Mouse (Mus musculus): Measurements from ENCODE around the gene Ferd3l. TPM values are rescaled to one million over a fixed set of nuclear protein-coding genes. Genes with fewer than 3 reads are reported as not detected.

The Ferd3l gene
- not detected for total RNA-seq (2021)

- no peak for DNase-seq
Measured at GRCm38 (mm10) chr12:33928331-33929192, at the start of gene Ferd3l. Gene Ferd3l, plus strand, starts transcription at chr12:33928425.

GRCm38 (mm10) chr12:33893956-33894355 lies 34.3 kb upstream of the Ferd3l start:
- DNase-seq = peak; percentile 33

GRCm38 (mm10) chr12:33894621-33895020 lies 33.6 kb upstream of the Ferd3l start:
- DNase-seq = no peak

GRCm38 (mm10) chr12:33926751-33927150 lies 1.5 kb upstream of the Ferd3l start:
- no peak for DNase-seq

GRCm38 (mm10) chr12:33927334-33928098 lies 709 bp upstream of the Ferd3l start:
- no peak for DNase-seq

- DNase-seq = no peak
Measured at GRCm38 (mm10) chr12:33952843-33953242, 24.6 kb downstream of the Ferd3l start.

DNA sequence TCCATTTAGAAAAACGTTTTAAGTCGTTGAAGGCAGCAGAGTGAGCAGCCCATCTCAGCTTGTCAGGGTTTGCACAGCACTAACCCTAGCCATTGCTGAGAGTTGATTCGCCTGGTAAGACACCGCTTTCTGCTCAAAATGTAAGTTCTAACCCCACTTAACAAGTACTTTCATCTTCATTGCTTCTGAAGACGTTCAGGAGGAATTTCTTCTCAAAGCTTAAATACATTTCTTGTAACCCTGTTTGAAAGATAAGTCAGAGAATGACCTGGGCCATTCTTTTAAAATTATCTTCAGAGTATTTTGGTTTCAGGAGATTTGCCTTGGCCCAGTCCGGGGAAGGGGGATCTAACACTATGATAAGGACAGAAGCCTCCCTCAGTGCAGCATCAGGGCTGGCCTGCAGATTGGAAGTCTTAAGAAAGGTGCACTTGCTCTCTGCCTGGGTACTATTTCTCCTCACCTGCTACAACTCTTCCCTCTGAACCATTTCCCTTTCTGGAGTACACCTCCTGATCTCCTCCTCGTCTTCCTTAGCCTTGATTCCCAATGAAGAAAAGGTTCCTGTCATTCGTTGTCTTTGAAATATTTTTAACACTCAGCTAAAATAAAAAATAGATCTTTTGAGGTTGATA lies 26.8 kb downstream of the Ferd3l start:
- DNase-seq = no peak

DNA sequence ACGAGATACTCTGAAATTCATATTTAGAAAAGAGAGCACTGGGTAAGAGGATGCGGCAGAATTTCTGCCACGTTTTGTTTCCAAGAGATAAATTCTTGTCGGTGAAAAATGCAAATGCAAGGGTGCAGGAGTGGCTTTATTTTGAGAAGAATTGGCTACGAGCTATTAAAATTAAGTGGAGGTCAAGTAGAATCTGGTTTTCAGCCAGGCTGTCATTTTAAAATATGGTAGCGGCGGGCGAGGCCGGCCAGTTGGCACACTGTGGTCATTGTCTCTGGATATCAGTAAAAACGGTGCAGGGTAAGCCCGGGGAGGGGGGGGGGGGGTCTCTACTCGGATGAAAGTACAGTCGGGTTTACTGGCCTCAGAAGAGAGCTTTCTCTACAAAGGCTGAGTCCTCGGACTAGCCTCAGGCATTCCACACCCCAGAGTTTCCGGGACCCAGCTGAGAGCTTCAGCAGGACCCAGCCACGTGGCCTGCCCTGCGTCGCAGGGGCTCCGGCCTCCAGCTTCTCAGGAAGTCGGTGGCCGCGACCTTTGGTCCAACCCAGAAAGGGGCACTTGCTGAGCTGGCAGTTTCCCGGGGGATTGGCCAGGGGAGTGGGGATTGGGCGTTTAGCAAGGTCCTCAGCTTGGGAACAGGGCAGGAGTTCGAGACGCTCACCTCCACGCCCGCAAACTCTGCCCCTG lies 27.5 kb downstream of the Ferd3l start:
- peak; percentile 31 for DNase-seq

GRCm38 (mm10) chr12:33956576-33957399 lies 28.6 kb downstream of the Ferd3l start:
- DNase-seq = no peak

DNA sequence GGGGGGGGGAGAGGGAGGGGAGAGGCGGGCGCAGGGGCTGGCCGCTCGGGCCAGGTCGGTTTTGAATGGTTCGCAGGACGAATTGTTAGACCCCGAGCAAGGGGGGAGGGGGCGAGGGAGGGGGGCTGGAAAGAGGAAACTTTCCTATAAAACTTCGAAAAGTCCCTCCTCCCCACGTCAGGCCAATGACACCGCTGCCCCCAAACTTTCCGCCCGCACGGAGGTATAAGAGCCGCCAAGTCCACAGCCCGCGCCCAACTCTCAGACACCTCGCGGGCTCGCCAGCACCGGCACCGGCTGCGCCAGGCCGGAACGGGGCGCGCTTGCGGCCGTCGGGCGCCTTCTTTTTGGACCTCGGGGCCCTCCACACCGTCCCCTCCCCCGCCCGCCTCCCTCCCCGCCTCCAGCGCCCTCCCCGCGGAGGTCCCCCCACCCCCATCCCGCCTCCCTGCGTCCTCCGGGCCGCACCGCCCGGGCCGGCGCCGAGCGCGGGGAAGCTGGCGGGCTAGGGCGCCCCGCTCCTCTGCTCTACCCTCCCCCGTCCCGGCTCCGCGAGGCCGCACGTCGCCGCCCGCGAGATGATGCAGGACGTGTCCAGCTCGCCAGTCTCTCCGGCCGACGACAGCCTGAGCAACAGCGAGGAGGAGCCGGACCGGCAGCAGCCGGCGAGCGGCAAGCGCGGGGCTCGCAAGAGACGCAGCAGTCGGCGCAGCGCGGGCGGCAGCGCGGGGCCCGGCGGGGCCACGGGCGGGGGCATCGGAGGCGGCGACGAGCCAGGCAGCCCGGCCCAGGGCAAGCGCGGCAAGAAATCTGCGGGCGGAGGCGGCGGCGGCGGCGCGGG lies 29.4 kb downstream of the Ferd3l start, which contains the start of gene Twist1:
Gene Twist1, plus strand, starts transcription at position 272 of the 841 bp plus-strand sequence.
- peak; percentile 76 for DNase-seq

GRCm38 (mm10) chr12:33958241-33959194 lies 30.3 kb downstream of the Ferd3l start:
- peak; percentile 23 for DNase-seq

- no peak for DNase-seq
Measured at GRCm38 (mm10) chr12:33959206-33959605, 31.0 kb downstream of the Ferd3l start.

DNA sequence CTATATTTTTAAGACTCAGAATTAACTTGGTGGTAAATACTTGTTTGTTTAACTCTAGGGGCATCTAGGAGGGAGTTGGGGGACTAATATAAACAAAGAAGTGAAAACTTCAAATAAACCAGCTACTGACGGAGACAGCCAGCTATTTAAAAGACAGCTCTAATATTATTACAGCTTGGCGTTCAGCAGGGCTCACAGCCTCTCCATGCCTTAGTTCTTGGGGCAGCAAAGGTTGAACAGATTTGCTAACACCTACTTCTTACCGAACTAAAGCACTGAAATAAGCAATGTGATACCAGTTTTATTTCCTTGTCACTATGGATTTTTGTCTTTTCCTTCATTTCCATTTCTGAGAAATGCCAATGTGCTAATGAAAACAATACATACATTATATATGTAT lies 31.6 kb downstream of the Ferd3l start:
- no peak for DNase-seq

GRCm38 (mm10) chr12:33961013-33961412 lies 32.8 kb downstream of the Ferd3l start:
- no peak for DNase-seq

DNA sequence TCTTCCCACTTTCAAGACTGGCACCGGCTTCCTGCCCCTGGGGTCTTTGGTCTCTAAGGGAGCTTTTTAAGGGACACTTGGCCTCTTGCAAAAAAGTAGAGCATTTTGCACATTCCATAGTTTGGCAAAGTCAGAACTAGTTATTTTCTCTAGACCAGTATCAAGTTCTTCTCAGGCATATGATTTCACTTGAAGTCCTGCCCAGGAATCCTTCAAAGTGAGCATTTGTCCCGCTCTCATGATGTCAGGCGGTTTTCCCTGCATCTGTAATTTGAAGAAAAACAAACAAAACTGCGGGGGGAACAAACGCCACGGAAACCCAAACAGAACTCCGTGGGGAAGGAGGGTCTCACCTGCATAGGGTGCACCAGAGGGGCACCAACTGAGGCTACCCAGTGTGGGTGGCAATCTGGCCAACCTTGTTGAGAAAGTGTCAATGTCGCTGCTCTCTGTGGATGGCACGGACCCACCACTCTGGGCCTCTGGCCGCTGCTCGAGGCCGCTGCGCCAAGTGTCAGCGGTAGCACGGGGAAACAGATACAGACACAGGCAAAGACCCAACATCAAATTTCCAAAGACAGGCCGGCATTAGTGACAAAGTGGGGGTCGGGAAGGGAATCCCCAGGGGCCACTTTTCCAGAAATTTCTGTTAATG lies 34.0 kb downstream of the Ferd3l start:
- no peak for DNase-seq

DNA sequence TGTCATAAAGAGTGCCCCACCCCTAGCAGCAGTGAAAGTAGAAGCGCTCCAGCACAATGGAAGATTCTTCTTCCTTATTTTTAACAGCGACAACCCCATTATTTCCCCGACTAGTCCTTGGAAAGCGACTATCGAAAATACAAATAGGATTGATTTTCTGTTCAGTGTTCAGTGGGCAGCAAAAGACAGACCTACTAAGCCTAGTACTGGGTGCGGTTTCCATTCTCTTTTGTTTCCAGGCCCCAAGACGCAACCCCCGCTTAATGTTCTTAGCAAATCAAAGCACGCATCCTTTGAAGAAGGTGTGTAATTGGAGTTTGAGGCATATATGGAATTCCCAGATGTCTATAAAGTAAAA lies 34.5 kb downstream of the Ferd3l start:
- DNase-seq = no peak

- DNase-seq = no peak
Measured at GRCm38 (mm10) chr12:33963671-33964369, 35.6 kb downstream of the Ferd3l start.

DNA sequence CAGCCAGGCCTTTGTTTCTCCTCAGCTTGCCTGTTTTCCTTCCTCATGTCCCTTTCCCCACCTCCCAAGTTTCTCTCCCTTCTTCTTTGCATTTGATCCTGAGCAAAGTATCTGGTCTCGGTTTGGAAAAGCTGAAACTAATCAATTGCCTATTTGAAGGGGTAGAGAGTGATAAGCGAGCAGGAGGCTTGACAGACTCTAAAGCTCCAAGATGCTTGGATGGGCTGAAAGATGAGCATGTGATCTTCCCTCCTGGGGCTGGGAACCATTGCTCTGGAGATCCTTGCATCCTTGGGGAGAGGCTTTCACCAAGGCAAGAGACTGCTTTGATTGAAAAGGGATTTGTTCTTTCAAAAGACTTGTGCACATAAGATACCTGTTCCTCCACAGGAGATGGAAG lies 36.2 kb downstream of the Ferd3l start:
- no peak for DNase-seq

Measured in heart, postnatal 4 days (tissue).